Mouse (Mus musculus): Measurements from ENCODE around the gene Gpsm3.

- TF ChIP-seq CTCF (IDR thresholded peaks at IDR 0.05; ENCODE audit: low read depth), result no peak
- TF ChIP-seq EP300 (IDR thresholded peaks at IDR 0.05; ENCODE audit: low read depth), result no peak
Observed at GRCm38 (mm10) chr17:34601796-34602195, 12.2 kb downstream of the Gpsm3 start.

Data from heart, postnatal 0 days (tissue).